Mouse (Mus musculus) heart, postnatal 36 days (tissue): ENCODE results near the gene 4930435E12Rik. TPM values are rescaled to one million over a fixed set of nuclear protein-coding genes. Genes with fewer than 3 reads are reported as not detected.

ENCODE experiments used
- DNase-seq, 2 experiments: peaks; one replicate each; pipeline ENCODE4 v3.0.0; 2021 to 2022
- intact Hi-C: fragments of 180-260 bp; cut with DNase I; formaldehyde crosslinking; loops from one replicate; pipeline ENCODE4 v1.15.1; 2025
- total RNA-seq, 2 experiments: library from RNA; stranded (reverse); gene quantifications; 2 replicates each; pipeline ENCODE4 v1.2.3; 2021

The 4930435E12Rik gene
- total RNA-seq, 2 experiments from 2014 or later = not detected

GRCm38 (mm10) chr16:38772906-38773496, 55.5 kb downstream of the 4930435E12Rik start:
- intact Hi-C loops = no loop called here
- DNase-seq = no peak

GRCm38 (mm10) chr16:38771145-38771544, 57.4 kb downstream of the 4930435E12Rik start:
- intact Hi-C loops = no loop called here
- DNase-seq = no peak

DNA sequence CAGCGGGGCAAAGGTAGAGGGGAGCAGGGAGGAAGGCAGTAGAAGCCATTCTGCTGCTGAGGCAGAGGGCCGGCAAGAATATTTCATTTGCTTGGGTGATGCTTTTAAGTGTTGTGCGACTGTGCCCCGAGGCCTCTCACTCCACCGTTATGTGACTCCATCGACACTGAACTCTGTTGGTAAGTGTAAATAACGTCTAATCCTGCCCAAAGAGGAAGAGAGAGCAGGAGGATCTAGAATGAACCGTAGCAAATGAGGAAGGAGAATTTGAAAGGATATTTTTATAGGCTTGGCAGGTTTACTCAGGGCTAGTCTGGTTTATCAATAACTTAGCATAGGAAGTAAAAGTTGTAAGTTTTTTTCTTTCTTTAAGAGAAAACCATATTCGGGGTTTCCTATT, 59.0 kb downstream of the 4930435E12Rik start:
- no peak for DNase-seq
- intact Hi-C loops = no loop called here

GRCm38 (mm10) chr16:38768386-38768785, 60.2 kb downstream of the 4930435E12Rik start:
- DNase-seq = no peak
- intact Hi-C loops = no loop called here

DNA sequence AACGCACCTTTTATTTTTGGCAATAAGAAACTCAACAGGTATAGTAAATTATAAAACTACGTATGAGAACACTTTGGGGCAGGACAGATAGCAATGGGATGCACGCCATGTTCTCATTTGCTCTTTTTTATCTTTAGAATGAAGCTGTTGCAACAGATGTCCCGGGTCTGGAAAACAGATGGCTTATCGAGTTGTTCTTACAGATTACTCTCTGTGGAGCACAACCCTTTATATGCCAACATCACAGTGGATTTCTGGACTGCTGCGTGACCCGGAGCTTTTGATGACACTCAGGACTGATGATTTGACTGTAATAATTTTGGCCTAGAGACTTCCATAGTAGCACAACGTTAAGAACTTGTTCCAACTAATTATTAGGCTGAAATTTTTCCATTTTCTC, 60.8 kb downstream of the 4930435E12Rik start:
- intact Hi-C loops = no loop called here
- DNase-seq = no peak

GRCm38 (mm10) chr16:38766671-38767070, 61.9 kb downstream of the 4930435E12Rik start:
- intact Hi-C loops = no loop called here
- DNase-seq = no peak

DNA sequence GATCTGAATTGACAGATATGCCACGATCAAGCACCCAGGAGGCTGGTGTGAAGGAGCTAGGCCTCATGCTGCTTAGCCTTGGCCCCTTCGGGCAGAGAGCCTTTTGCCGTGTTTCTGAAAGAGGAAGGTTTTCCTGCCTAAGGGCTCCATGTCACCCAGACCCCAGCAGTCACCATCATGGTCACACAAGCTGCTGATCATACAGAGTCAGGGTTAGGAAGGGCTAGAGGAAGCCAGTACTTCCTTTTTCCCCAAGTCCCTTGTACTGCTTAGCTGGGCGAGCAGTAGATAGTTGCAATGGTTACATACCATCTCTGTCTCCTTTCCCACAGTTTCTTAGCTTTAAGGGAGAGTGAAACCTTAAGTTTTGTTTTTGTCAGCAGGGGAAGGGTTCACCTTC, 65.0 kb downstream of the 4930435E12Rik start:
- DNase-seq = peak in 1 of 2 experiments; percentile 14
- intact Hi-C loops = loop anchor here (5.0 kb wide), 1 partner anchor 49 kb away; no protein-coding TSS in a partner anchor

DNA sequence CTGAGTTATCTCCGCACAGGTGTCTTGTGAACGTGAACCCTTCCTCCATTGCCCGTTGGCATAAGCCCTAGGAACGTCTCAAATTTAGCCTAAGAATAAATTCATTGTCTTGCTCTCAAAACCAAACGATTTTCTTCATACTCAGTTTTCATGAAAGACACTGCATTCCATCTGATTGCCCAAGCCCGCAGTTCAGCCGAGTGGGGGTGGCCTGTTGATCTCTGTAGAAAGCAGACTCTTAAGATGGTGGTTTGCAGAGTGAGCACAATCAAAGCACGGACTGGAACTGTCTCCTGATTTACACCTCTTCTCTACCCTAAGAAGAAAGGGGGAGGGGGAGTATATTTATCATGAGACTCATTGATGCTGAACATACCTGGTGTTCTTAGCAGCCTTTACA, 66.1 kb downstream of the 4930435E12Rik start:
- intact Hi-C loops = loop anchor here (5.0 kb wide), 1 partner anchor 50 kb away; no protein-coding TSS in a partner anchor
- no peak for DNase-seq

Other genes starting within 250 kb of the 4930435E12Rik start
- 10 to 100 TPM; 37.4 to 43.5 TPM for gene Arhgap31, start 115.5 kb downstream of the 4930435E12Rik start, total RNA-seq
- gene B4galt4, start 86.5 kb downstream of the 4930435E12Rik start, total RNA-seq = 10 to 100 TPM; 10.1 to 11.9 TPM
- 1 to 10 TPM; 3.1 to 5.9 TPM for gene Upk1b, start 28.4 kb downstream of the 4930435E12Rik start, total RNA-seq
- gene Igsf11, start 63.9 kb upstream of the 4930435E12Rik start, total RNA-seq = under 1 TPM; 0.33 to 0.60 TPM